Mouse (Mus musculus) myocyte (in vitro differentiated cells): ENCODE results near the gene Fam120b. TPM values are rescaled to one million over a fixed set of nuclear protein-coding genes. Genes with fewer than 3 reads are reported as not detected.

Experiments used
- H3K27me3 ChIP-seq: one replicate; pipeline ENCODE4 v1.6.1; 2011; ENCODE audit not compliant: control insufficient read depth, insufficient read depth, insufficient read length
- H3K36me3 ChIP-seq: one replicate; pipeline ENCODE4 v1.6.1; 2011; ENCODE audit not compliant: control insufficient read depth, insufficient read depth
- H3K4me2 ChIP-seq: one replicate; pipeline ENCODE4 v1.6.1; 2011; ENCODE audit warnings: low read depth, control low read depth
- H3K4me3 ChIP-seq: one replicate; pipeline ENCODE4 v1.5.1; 2011; ENCODE audit warnings: mild to moderate bottlenecking, control low read depth, moderate library complexity
- H3K79me2 ChIP-seq: one replicate; pipeline ENCODE4 v1.6.1; 2011; ENCODE audit not compliant: control insufficient read depth, insufficient read depth
- H3ac ChIP-seq: one replicate; pipeline ENCODE4 v1.6.1; 2011; ENCODE audit not compliant: control insufficient read depth, insufficient read length
- CEBPB ChIP-seq: IDR thresholded peaks from 2 replicates; pipeline ENCODE4 v1.6.1; 2011; ENCODE audit warnings: mild to moderate bottlenecking, moderate library complexity; ENCODE audit not compliant: poor library complexity, insufficient read depth, severe bottlenecking
- E2F4 ChIP-seq: IDR thresholded peaks from one replicate; pipeline ENCODE4 v1.6.1; 2011; ENCODE audit warnings: mild to moderate bottlenecking, control low read depth, moderate library complexity; ENCODE audit not compliant: insufficient read depth
- MAX ChIP-seq: IDR thresholded peaks from one replicate; pipeline ENCODE4 v1.6.1; 2011; ENCODE audit warnings: low read depth, mild to moderate bottlenecking, control low read depth
- MYOD1 ChIP-seq, 3 experiments: IDR thresholded peaks; one replicate each; pipeline ENCODE4 v1.6.1; 2011; ENCODE audit warnings: control low read depth in 2 of 3, low read depth in 2 of 3, mild to moderate bottlenecking in 2 of 3, moderate library complexity in 1 of 3; ENCODE audit not compliant: insufficient read length in 2 of 3, control insufficient read depth in 1 of 3
- MYOG ChIP-seq, 3 experiments: IDR thresholded peaks; one replicate each; pipeline ENCODE4 v1.6.1; 2011; ENCODE audit warnings: control low read depth in 2 of 3, low read depth in 2 of 3, mild to moderate bottlenecking in 2 of 3; ENCODE audit not compliant: insufficient read length in 2 of 3, control insufficient read depth in 1 of 3, insufficient read depth in 1 of 3
- POLR2A ChIP-seq: IDR thresholded peaks from one replicate; pipeline ENCODE4 v1.6.1; 2011; ENCODE audit warnings: low read depth, mild to moderate bottlenecking, control low read depth, moderate library complexity; ENCODE audit not compliant: insufficient read length
- POLR2AphosphoS2 ChIP-seq: IDR thresholded peaks from one replicate; pipeline ENCODE4 v1.6.1; 2011; ENCODE audit warnings: low read depth, control low read depth; ENCODE audit not compliant: insufficient read length
- REST ChIP-seq: IDR thresholded peaks from one replicate; pipeline ENCODE4 v1.6.1; 2011; ENCODE audit warnings: mild to moderate bottlenecking, control low read depth, moderate library complexity; ENCODE audit not compliant: insufficient read depth, insufficient read length
- SRF ChIP-seq: IDR thresholded peaks from one replicate; pipeline ENCODE4 v1.6.1; 2011; ENCODE audit warnings: low read depth; ENCODE audit not compliant: control insufficient read depth, insufficient read length
- TCF12 ChIP-seq: IDR thresholded peaks from one replicate; pipeline ENCODE4 v1.6.1; 2011; ENCODE audit warnings: mild to moderate bottlenecking, control low read depth; ENCODE audit not compliant: poor library complexity, insufficient read depth, severe bottlenecking
- TCF3 ChIP-seq: IDR thresholded peaks from one replicate; pipeline ENCODE4 v1.6.1; 2011; ENCODE audit warnings: low read depth, control low read depth; ENCODE audit not compliant: insufficient read length
- USF1 ChIP-seq: IDR thresholded peaks from one replicate; pipeline ENCODE4 v1.6.1; 2011; ENCODE audit warnings: low read depth, mild to moderate bottlenecking, control low read depth, moderate library complexity
- polyA plus RNA-seq: library from polyadenylated mRNA; unstranded; fragments of >200 nt; fragmentation: generic; extraction: Trizol; gene quantifications from one replicate; pipeline ENCODE4 v1.2.1, GENCODE M21; 2012; ENCODE audit warnings: missing spikeins

Fam120b gene
- 8.8 TPM for polyA plus RNA-seq

GRCm38 (mm10) chr17:15395997-15396675 is at the start of gene Fam120b:
Fam120b (plus strand) TSS chr17:15396202.
- peak; percentile 84 for TF ChIP-seq POLR2A
- peak; percentile 90 for TF ChIP-seq POLR2AphosphoS2
- no peak for TF ChIP-seq REST
- H3K36me3 ChIP-seq: no peaks in the 10 kb centered on the region
- H3K4me3 ChIP-seq: peak within 1 kb of the TSS; percentile 74
- no peaks in the 10 kb centered on the region for H3K27me3 ChIP-seq
- H3K4me2 ChIP-seq: peak within 1 kb of the TSS; percentile 92
- peak within 1 kb of the TSS; percentile 19 for H3ac ChIP-seq
- peaks cover 33% of the 10 kb centered on the region for H3K79me2 ChIP-seq

- no peaks in the 10 kb centered on the region for H3K36me3 ChIP-seq
- no peak overlapping the region for H3K4me3 ChIP-seq
- no peak overlapping the region for H3K4me2 ChIP-seq
- H3K79me2 ChIP-seq: no peaks in the 10 kb centered on the region
- TF ChIP-seq TCF3 (peak; percentile 74), SRF (no peak), TCF12 (peak; percentile 59), MYOG (IDR thresholded peaks at IDR 0.05; ENCODE audit: control insufficient read depth in 1 of 3, insufficient read depth in 1 of 3, insufficient read length in 2 of 3, low read depth in 2 of 3) (peak; percentile 29 to 95 (median 90)), MAX (no peak), E2F4 (no peak), MYOD1 (IDR thresholded peaks at IDR 0.05; ENCODE audit: control insufficient read depth in 1 of 3, insufficient read length in 2 of 3, low read depth in 2 of 3) (peak; percentile 75 to 95 (median 89)), CEBPB (no peak), POLR2A (no peak), USF1 (no peak), POLR2AphosphoS2 (no peak)
- no peaks in the 10 kb centered on the region for H3K27me3 ChIP-seq
- no peak overlapping the region for H3ac ChIP-seq
Observed at GRCm38 (mm10) chr17:15350152-15350551, 45.9 kb upstream of the Fam120b start.

GRCm38 (mm10) chr17:15352869-15353610 is 43.0 kb upstream of the Fam120b start:
- no peaks in the 10 kb centered on the region for H3K79me2 ChIP-seq
- no peak overlapping the region for H3K4me3 ChIP-seq
- no peaks in the 10 kb centered on the region for H3K27me3 ChIP-seq
- H3ac ChIP-seq: no peak overlapping the region
- peak overlapping the region; percentile 62 for H3K4me2 ChIP-seq
- H3K36me3 ChIP-seq: no peaks in the 10 kb centered on the region
- TF ChIP-seq TCF3 (peak; percentile 34), MYOD1 (IDR thresholded peaks at IDR 0.05; ENCODE audit: control insufficient read depth in 1 of 3, insufficient read length in 2 of 3, low read depth in 2 of 3) (peak; percentile 78 to 92 (median 86)), USF1 (peak; percentile 72), MYOG (IDR thresholded peaks at IDR 0.05; ENCODE audit: control insufficient read depth in 1 of 3, insufficient read depth in 1 of 3, insufficient read length in 2 of 3, low read depth in 2 of 3) (peak; percentile 18 to 91 (median 87)), REST (no peak), E2F4 (no peak), SRF (no peak), MAX (no peak), TCF12 (peak; percentile 50), POLR2AphosphoS2 (no peak), CEBPB (no peak), POLR2A (no peak)

GRCm38 (mm10) chr17:15354006-15354405 is 42.0 kb upstream of the Fam120b start:
- TF ChIP-seq CEBPB: no peak
- no peaks in the 10 kb centered on the region for H3K27me3 ChIP-seq
- H3K36me3 ChIP-seq: no peaks in the 10 kb centered on the region
- no peak overlapping the region for H3ac ChIP-seq
- no peak overlapping the region for H3K4me2 ChIP-seq
- H3K79me2 ChIP-seq: no peaks in the 10 kb centered on the region
- no peak overlapping the region for H3K4me3 ChIP-seq

GRCm38 (mm10) chr17:15355072-15355471 is 40.9 kb upstream of the Fam120b start:
- no peak overlapping the region for H3K4me2 ChIP-seq
- H3K27me3 ChIP-seq: no peaks in the 10 kb centered on the region
- H3ac ChIP-seq: no peak overlapping the region
- no peaks in the 10 kb centered on the region for H3K79me2 ChIP-seq
- no peak overlapping the region for H3K4me3 ChIP-seq
- TF ChIP-seq SRF (no peak), POLR2A (no peak), MYOG (IDR thresholded peaks at IDR 0.05; ENCODE audit: control insufficient read depth in 1 of 3, insufficient read depth in 1 of 3, insufficient read length in 2 of 3, low read depth in 2 of 3) (no peak), TCF3 (no peak), USF1 (no peak), REST (no peak), MAX (no peak), E2F4 (no peak), MYOD1 (IDR thresholded peaks at IDR 0.05; ENCODE audit: control insufficient read depth in 1 of 3, insufficient read length in 2 of 3, low read depth in 2 of 3) (no peak), TCF12 (no peak), CEBPB (no peak), POLR2AphosphoS2 (no peak)
- no peaks in the 10 kb centered on the region for H3K36me3 ChIP-seq
